Mouse (Mus musculus) gastrocnemius, postnatal 36 days (tissue): Measurements from ENCODE around the gene Thoc6. TPM values are rescaled to one million over a fixed set of nuclear protein-coding genes. Genes with fewer than 3 reads are reported as not detected.

Source experiments
- DNase-seq, 2 experiments: peaks; one replicate each; pipeline ENCODE4 v3.0.0; 2022
- intact Hi-C: fragments of 180-260 bp; cut with DNase I; formaldehyde crosslinking; loops from one replicate; pipeline ENCODE4 v1.15.1; 2025
- total RNA-seq, 2 experiments: library from RNA; stranded (reverse); gene quantifications; 2 replicates each; pipeline ENCODE4 v1.2.3; 2021

The Thoc6 gene
- total RNA-seq, 2 experiments from 2014 or later = 7.6 to 9.2 TPM

DNA sequence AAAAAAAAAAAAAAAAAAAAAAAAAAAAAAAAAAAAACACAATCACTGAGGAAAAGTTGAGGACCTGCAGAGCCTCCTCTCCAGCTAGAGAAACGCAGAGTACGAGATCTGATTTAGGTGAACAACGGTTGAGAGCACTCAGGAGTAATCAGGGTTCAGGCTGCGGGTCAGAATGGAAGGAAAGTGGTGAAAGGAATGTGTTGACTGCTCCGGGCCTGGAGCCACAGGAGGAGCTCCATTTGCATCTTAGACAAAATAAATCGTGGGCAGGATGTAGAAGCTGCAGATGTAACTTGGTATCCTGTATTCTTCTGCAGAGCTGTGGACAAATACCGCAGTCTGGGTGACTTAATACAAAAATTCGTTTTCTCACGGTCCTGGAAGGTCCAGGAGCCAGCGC, 27.8 kb downstream of the Thoc6 start:
- no peak for DNase-seq
- intact Hi-C loops = no loop called here

DNA sequence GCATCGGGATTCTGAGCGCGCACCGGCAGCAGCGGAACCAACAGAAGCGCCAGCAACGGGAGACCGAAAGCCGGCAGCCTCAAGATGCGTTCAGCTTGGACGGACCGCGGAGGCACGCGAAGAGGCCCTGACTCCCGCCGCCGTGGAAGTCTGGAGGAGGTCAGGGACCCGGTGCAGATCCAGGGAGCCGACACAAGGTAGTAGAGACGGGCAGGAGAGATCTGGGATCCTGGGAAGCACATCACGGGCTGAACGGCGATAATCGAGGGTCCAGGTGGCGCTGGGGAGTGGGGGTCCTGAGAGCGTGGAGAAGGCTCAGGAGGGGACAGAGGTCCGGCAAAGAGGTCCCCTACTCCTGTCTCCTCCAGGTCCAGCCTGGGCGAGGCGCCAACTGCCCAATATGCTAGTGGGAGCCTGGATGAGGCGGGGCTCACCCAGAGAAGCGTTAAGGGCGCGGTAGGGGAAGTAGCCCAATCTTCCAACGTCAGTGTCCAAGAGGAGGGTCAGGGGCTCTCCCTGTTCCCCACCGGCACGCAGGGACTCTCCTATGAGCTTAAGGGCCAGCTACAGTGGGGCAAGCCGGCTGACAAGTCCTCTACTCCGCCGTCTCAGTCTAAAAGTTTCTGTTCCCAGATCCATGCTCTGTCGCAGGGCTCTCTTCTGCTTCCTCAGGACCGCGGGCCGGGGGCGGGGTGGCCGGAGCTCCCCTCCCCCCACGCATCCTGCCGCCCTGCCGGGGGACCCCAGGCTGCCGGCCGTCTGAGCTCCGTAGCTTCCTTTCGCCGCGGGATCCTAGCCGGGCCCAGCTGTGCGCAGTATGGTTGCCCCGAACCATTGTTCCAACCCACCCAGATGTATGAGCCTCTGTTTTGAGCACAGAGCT, 28.8 kb downstream of the Thoc6 start, which contains the start of gene Mmp25:
Gene Mmp25 (minus strand): TSS at position 665 of the 883 bp plus-strand sequence.
- DNase-seq = no peak
- intact Hi-C loops = no loop called here

DNA sequence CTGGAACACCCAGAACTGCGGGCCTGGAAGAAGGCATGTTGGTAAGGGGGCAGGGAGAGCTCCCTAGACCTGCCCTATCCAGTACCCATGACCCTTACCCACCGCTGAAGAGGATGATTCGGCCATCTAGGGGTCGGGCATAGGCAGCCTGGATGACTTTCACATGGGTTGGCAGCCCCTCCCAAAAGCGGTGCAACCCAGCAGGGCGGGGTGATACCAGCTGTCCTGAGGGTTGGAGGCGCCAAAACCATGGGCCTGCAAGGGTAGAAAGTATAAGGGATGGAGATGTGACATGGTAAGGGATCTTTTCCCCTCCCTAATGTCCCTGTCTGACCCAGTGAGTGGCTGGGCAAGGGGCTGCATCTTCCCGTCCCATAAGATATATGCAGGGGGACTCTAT, 42.4 kb downstream of the Thoc6 start:
- intact Hi-C loops = loop anchor here (5.0 kb wide), 1 partner anchor 59 kb away; no protein-coding TSS in a partner anchor

DNA sequence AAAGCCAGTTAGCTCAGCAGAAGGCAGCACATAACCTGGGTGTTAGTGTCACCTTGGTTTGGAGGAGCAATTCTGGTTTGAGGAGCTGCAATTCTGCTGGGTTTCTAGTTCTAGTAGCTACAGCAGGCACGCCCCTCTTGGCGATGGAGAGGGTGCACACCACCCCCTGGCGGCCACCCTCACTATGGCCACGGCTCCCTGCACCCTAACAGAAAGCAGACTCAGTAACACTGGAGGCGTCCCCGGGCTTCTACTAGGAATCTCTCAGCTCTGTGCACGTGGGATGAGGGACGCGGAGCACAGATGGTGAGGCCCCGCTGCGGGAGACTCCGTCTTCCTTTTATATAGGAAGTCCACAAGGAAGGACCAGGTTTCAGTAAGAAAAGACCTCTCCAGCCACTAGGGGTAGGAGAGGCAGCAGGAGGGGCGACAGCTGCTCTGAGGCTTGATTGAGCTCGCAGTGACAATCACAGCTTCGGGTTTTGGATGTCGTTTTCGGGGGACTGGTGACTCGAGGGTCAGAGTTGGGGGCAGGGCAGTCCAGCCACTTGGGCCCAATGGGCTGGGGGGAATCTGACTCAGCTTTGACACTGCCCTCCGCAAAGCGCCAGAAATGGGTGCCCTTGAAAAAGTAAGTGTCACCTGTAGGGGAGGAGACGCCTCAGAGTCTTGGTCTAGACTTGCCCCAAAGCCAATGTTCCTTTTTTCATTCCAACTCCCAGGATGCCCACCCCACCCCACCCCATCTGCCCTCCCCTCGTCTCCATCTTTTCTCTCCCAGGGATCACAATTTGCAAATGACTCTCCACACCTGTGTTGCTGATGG, 43.3 kb downstream of the Thoc6 start:
- intact Hi-C loops = loop anchor here (5.0 kb wide), 1 partner anchor 58 kb away; no protein-coding TSS in a partner anchor

More for the DNA sequence above, 42.4 kb downstream of the Thoc6 start:
- DNase-seq = no peak

DNA sequence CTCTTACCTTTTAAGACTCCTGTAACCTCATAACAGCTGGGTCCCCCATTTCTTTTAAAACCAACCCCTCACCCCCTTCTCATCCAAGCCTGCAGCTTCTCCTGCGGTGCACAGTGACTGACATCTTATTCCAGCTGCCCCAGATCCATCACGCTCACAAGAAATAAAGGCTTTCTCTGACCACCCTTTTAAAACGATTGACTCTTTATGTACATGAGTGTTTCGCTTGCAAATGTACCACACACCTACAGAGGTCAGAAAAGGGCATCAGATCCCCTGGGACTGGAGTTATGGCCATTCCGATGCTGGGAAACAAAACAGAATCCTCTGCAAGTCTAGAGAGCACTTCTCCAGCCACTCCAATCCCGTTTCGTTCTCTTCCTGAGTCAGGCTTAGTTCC, 45.9 kb downstream of the Thoc6 start:
- no peak for DNase-seq
- intact Hi-C loops = no loop called here

More for the DNA sequence above, 43.3 kb downstream of the Thoc6 start:
- DNase-seq = peak; percentile 66 to 74

DNA sequence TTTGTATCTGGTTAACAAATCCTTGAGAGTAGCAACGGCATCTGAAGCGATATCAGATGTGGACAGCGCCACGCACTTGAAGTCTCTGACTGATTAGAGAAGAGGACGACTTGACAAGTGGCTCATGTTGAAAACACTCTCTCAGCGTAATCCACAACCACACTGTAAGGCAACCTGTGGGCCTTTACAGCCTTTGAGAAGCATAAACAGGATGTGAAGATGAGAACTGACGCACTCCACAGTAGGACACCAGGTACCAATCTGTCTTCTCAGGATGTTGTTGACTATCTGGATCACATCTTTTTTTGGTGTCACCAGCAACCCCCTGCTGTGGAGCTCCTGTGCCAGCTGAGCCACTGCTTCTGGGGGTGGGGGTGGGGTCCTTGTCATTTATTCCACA, 53.3 kb downstream of the Thoc6 start:
- intact Hi-C loops = no loop called here
- DNase-seq = no peak

Other genes starting within 250 kb of the Thoc6 start
- gene Vmn2r117, start 194.2 kb downstream of the Thoc6 start, total RNA-seq = not detected
- gene Zfp213, start 109.6 kb downstream of the Thoc6 start, total RNA-seq = 1 to 10 TPM; 1.8 TPM
- 1 to 10 TPM; 1.5 to 1.8 TPM for gene Zfp13, start 74.4 kb downstream of the Thoc6 start, total RNA-seq
- gene Zscan10, start 73.0 kb downstream of the Thoc6 start, total RNA-seq = not detected
- gene Mmp25, start 28.6 kb downstream of the Thoc6 start, total RNA-seq = not detected
- gene Bicdl2, start 13.4 kb downstream of the Thoc6 start, total RNA-seq = not detected
- 100 to 1,000 TPM; 125 TPM for gene Hcfc1r1, start 286 bp downstream of the Thoc6 start, total RNA-seq
- gene Tnfrsf12a, start 3.6 kb upstream of the Thoc6 start, total RNA-seq = 10 to 100 TPM; 38.1 to 49.0 TPM
- not detected for gene Cldn6, start 5.4 kb upstream of the Thoc6 start, total RNA-seq
- gene Cldn9, start 10.1 kb upstream of the Thoc6 start, total RNA-seq = not detected
- gene 1520401A03Rik, start 48.9 kb upstream of the Thoc6 start, total RNA-seq = not detected
- gene Pkmyt1, start 52.5 kb upstream of the Thoc6 start, total RNA-seq = under 1 TPM; 0.52 to 0.64 TPM
- 1 to 10 TPM; 3.6 to 4.0 TPM for gene Paqr4, start 67.0 kb upstream of the Thoc6 start, total RNA-seq
- gene Kremen2, start 72.0 kb upstream of the Thoc6 start, total RNA-seq = not detected
- gene Flywch1, start 97.7 kb upstream of the Thoc6 start, total RNA-seq = 10 to 100 TPM; 34.3 to 38.0 TPM
- gene Flywch2, start 112.2 kb upstream of the Thoc6 start, total RNA-seq = under 1 TPM in 1 of 2 experiments, not detected in 1; 0.46 TPM
- 100 to 1,000 TPM; 153 to 189 TPM for gene Srrm2, start 116.7 kb upstream of the Thoc6 start, total RNA-seq
- gene Elob, start 155.3 kb upstream of the Thoc6 start, total RNA-seq = 100 to 1,000 TPM; 270 to 297 TPM
- gene Prss33, start 162.2 kb upstream of the Thoc6 start, total RNA-seq = not detected
- gene Prss32, start 170.0 kb upstream of the Thoc6 start, total RNA-seq = not detected
- gene Prss41, start 170.3 kb upstream of the Thoc6 start, total RNA-seq = under 1 TPM in 1 of 2 experiments, not detected in 1; 0.37 TPM
- gene Prss21, start 194.2 kb upstream of the Thoc6 start, total RNA-seq = not detected
- not detected for gene Dcpp1, start 207.0 kb upstream of the Thoc6 start, total RNA-seq
- gene Dcpp2, start 207.0 kb upstream of the Thoc6 start, total RNA-seq = not detected
- gene Dcpp3, start 243.6 kb upstream of the Thoc6 start, total RNA-seq = not detected